22 mouse cellular contexts compared by ENCODE assay signal in genomic region chr9:121394882-121395281, GRCm38 (mm10).
A peak's percentile ranks its signal among the peaks of the same experiment; 100 is the strongest.
DNase-seq lines count a peak whose midpoint lies in the region; ATAC-seq and TF ChIP-seq lines count a peak whose summit lies in the region.
"Had no signal": no experiment of that assay in that cellular context is flagged by ENCODE, and none has a peak within 500 bp of the region (broad histone marks: within the 10 kb centered on the region; RNA-seq: fewer than 3 reads in every experiment).

No protein-coding gene starts in this region.

- H3K27me3 ChIP-seq in forebrain, embryonic 15.5 days = no peaks in the 10 kb centered on the region
- H3K27me3 ChIP-seq in forebrain, embryonic 16.5 days (replicated peaks; ENCODE audit: control insufficient read depth, insufficient read depth, low read length) = no peaks in the 10 kb centered on the region
- H3K27me3 ChIP-seq in myocyte (ENCODE audit: control insufficient read depth, insufficient read depth, insufficient read length) = no peaks in the 10 kb centered on the region
- H3K27me3 ChIP-seq in hindbrain, embryonic 13.5 days = no peaks in the 10 kb centered on the region
- H3K27me3 ChIP-seq: CH12.LX, Patski had no signal

- peaks cover 12% of the 10 kb centered on the region for H3K79me2 ChIP-seq in myocyte (ENCODE audit: control insufficient read depth, insufficient read depth)

- H3K27ac ChIP-seq in forebrain, embryonic 15.5 days (replicated peaks) = 0 out of 2 replicates have a peak overlapping the region, but pooled peaks have one; percentile 14
- no peak overlapping the region for H3K27ac ChIP-seq in forebrain, embryonic 16.5 days (ENCODE audit: low read length)
- H3K27ac ChIP-seq in layer of hippocampus, adult 2 months = 0 out of 2 replicates have a peak overlapping the region, but pooled peaks have one; percentile 11
- H3K27ac ChIP-seq in hindbrain, embryonic 13.5 days = no peak overlapping the region

- H3ac ChIP-seq in myocyte (ENCODE audit: control insufficient read depth, insufficient read length) = no peak overlapping the region

- WGBS in forebrain, embryonic 15.5 days = 73% methylated on average over 2 of the region's 2 CpGs
- WGBS in forebrain, embryonic 16.5 days = 62% methylated on average over 2 of the region's 2 CpGs
- 83% methylated on average over 2 of the region's 2 CpGs for WGBS in hindbrain, embryonic 13.5 days

- no peak overlapping the region for H3K9ac ChIP-seq in forebrain, embryonic 15.5 days (replicated peaks)
- no peak overlapping the region for H3K9ac ChIP-seq in forebrain, embryonic 16.5 days (replicated peaks; ENCODE audit: low read depth, low read length)
- H3K9ac ChIP-seq in hindbrain, embryonic 13.5 days = no peak overlapping the region

- no peak for TF ChIP-seq CTCF in layer of hippocampus, adult 2 months (conservative IDR thresholded peaks at IDR 0.05)

- H3K9me3 ChIP-seq in forebrain, embryonic 15.5 days = no peaks in the 10 kb centered on the region
- no peaks in the 10 kb centered on the region for H3K9me3 ChIP-seq in forebrain, embryonic 16.5 days (ENCODE audit: control insufficient read depth, low read length)
- no peaks in the 10 kb centered on the region for H3K9me3 ChIP-seq in hindbrain, embryonic 13.5 days
- H3K9me3 ChIP-seq: G1E had no signal

- no peak overlapping the region for H3K4me3 ChIP-seq in forebrain, embryonic 15.5 days
- no peak overlapping the region for H3K4me3 ChIP-seq in forebrain, embryonic 16.5 days (replicated peaks; ENCODE audit: low read length)
- H3K4me3 ChIP-seq in layer of hippocampus, adult 2 months = no peak overlapping the region
- no peak overlapping the region for H3K4me3 ChIP-seq in myocyte
- no peak overlapping the region for H3K4me3 ChIP-seq in hindbrain, embryonic 13.5 days

- no peak for DNase-seq in layer of hippocampus, adult 2 months (ENCODE audit: low spot score in 2 of 2)
- DNase-seq in layer of hippocampus, adult 9-11 months = no peak
- DNase-seq in testis, postnatal 14 days (ENCODE audit: low spot score) = peak; percentile 62
- DNase-seq in testis, postnatal 10 days (ENCODE audit: low spot score) = no peak
- DNase-seq: adrenal gland, adult 2 months; adrenal gland, adult 8-10 months; adrenal gland, postnatal 10 days; adrenal gland, postnatal 14 days; adrenal gland, postnatal 25 days; adrenal gland, postnatal 36 days; B cell, adult 2 months; cerebellum, adult 11 months; cerebellum, adult 11-12 months had no signal

- H3K4me2 ChIP-seq in forebrain, embryonic 15.5 days (replicated peaks) = no peak overlapping the region
- no peak overlapping the region for H3K4me2 ChIP-seq in forebrain, embryonic 16.5 days (ENCODE audit: low read length)
- H3K4me2 ChIP-seq in myocyte (ENCODE audit: low read depth) = no peak overlapping the region
- no peak overlapping the region for H3K4me2 ChIP-seq in hindbrain, embryonic 13.5 days

- peaks cover 3% of the 10 kb centered on the region; the same call in 1 of the 2 replicates for H3K36me3 ChIP-seq in forebrain, embryonic 15.5 days
- no peaks in the 10 kb centered on the region for H3K36me3 ChIP-seq in forebrain, embryonic 16.5 days (ENCODE audit: control insufficient read depth, insufficient read depth)
- H3K36me3 ChIP-seq in myocyte (ENCODE audit: control insufficient read depth, insufficient read depth) = peaks cover 9% of the 10 kb centered on the region
- H3K36me3 ChIP-seq in hindbrain, embryonic 13.5 days = peaks cover 11% of the 10 kb centered on the region; the same call in 1 of the 2 replicates

- peaks cover 38% of the 10 kb centered on the region for H3K4me1 ChIP-seq in forebrain, embryonic 15.5 days
- peaks cover 33% of the 10 kb centered on the region for H3K4me1 ChIP-seq in forebrain, embryonic 16.5 days (replicated peaks; ENCODE audit: control insufficient read depth, insufficient read depth, low read length)
- H3K4me1 ChIP-seq in hindbrain, embryonic 13.5 days (replicated peaks) = peaks cover 24% of the 10 kb centered on the region

- no peak for TF ChIP-seq POLR2A in myocyte (IDR thresholded peaks at IDR 0.05; ENCODE audit: insufficient read length, low read depth)

- ATAC-seq in forebrain, embryonic 15.5 days (replicated peaks) = no peak
- ATAC-seq in forebrain, embryonic 16.5 days = no peak
- ATAC-seq in hindbrain, embryonic 13.5 days (ENCODE audit: low FRiP score) = no peak
- ATAC-seq: activated CD4-positive, CD25-positive, alpha-beta regulatory T cell, adult 4 months; CD4-positive, CD25-positive, alpha-beta regulatory T cell, adult 4 months; Patski had no signal

TF ChIP-seq in myocyte, 11 proteins besides CTCF, POLR2A, EP300 and RAD21:
- TF ChIP-seq CEBPB (IDR thresholded peaks at IDR 0.05; ENCODE audit: insufficient read depth, poor library complexity, severe bottlenecking) = no peak
- peak in 2 of 3 experiments; percentile 34 to 73 for TF ChIP-seq MYOD1 (IDR thresholded peaks at IDR 0.05; ENCODE audit: control insufficient read depth in 1 of 3, insufficient read length in 2 of 3, low read depth in 2 of 3)
- TF ChIP-seq MYOG (IDR thresholded peaks at IDR 0.05; ENCODE audit: control insufficient read depth in 1 of 3, insufficient read depth in 1 of 3, insufficient read length in 2 of 3, low read depth in 2 of 3) = peak in 1 of 3 experiments; percentile 37

Comparison
In these comparisons a context has a peak if more than half of its experiments do, and no peak if none do; other contexts are left out.
1. H3K27ac ChIP-seq: peak in forebrain, embryonic 15.5 days (single experiment) and layer of hippocampus, adult 2 months (single experiment); none in forebrain, embryonic 16.5 days (single experiment) and hindbrain, embryonic 13.5 days (single experiment).